Mouse (Mus musculus): ENCODE results near the gene Mcub. TPM values are rescaled to one million over a fixed set of nuclear protein-coding genes. Genes with fewer than 3 reads are reported as not detected.

Gene Mcub
- polyA plus RNA-seq, 1 experiment from 2014 or later: 3.4 TPM

GRCm38 (mm10) chr3:129987297-129987696, 17.3 kb upstream of the Mcub start:
- Histone ChIP-seq H3K36me3 (ENCODE audit: control insufficient read depth, insufficient read depth, low read length) (peaks cover 81% of the 10 kb centered on the region), H3K9ac (replicated peaks; ENCODE audit: low read depth, low read length) (no peak overlapping the region), H3K4me3 (ENCODE audit: low read depth, low read length) (no peak overlapping the region), H3K4me1 (ENCODE audit: control insufficient read depth, insufficient read depth, low read length) (no peaks in the 10 kb centered on the region), H3K27me3 (ENCODE audit: control insufficient read depth, insufficient read depth, low read length) (no peaks in the 10 kb centered on the region), H3K9me3 (ENCODE audit: control insufficient read depth, low read depth, low read length) (no peaks in the 10 kb centered on the region), H3K27ac (ENCODE audit: low read length) (no peak overlapping the region), H3K4me2 (replicated peaks; ENCODE audit: low read depth, low read length) (no peak overlapping the region)
- ATAC-seq (ENCODE audit: insufficient number of reproducible peaks, insufficient read depth, low FRiP score, low read depth): no peak
- 90% methylated on average over 13 of the region's 13 CpGs for WGBS

GRCm38 (mm10) chr3:129985335-129985734, 15.3 kb upstream of the Mcub start:
- no peak overlapping the region for H3K27ac ChIP-seq (ENCODE audit: low read length)
- H3K9ac ChIP-seq (replicated peaks; ENCODE audit: low read depth, low read length): no peak overlapping the region
- 90% methylated on average over 4 of the region's 4 CpGs for WGBS
- H3K9me3 ChIP-seq (ENCODE audit: control insufficient read depth, low read depth, low read length): no peaks in the 10 kb centered on the region
- H3K4me3 ChIP-seq (ENCODE audit: low read depth, low read length): no peak overlapping the region
- ATAC-seq (ENCODE audit: insufficient number of reproducible peaks, insufficient read depth, low FRiP score, low read depth): no peak
- no peaks in the 10 kb centered on the region for H3K4me1 ChIP-seq (ENCODE audit: control insufficient read depth, insufficient read depth, low read length)
- peaks cover 66% of the 10 kb centered on the region for H3K36me3 ChIP-seq (ENCODE audit: control insufficient read depth, insufficient read depth, low read length)
- H3K4me2 ChIP-seq (replicated peaks; ENCODE audit: low read depth, low read length): no peak overlapping the region
- no peaks in the 10 kb centered on the region for H3K27me3 ChIP-seq (ENCODE audit: control insufficient read depth, insufficient read depth, low read length)

- Histone ChIP-seq H3K27ac (ENCODE audit: low read length) (no peak overlapping the region), H3K9me3 (ENCODE audit: control insufficient read depth, low read depth, low read length) (no peaks in the 10 kb centered on the region), H3K4me1 (ENCODE audit: control insufficient read depth, insufficient read depth, low read length) (no peaks in the 10 kb centered on the region), H3K27me3 (ENCODE audit: control insufficient read depth, insufficient read depth, low read length) (no peaks in the 10 kb centered on the region), H3K4me3 (ENCODE audit: low read depth, low read length) (no peak overlapping the region), H3K4me2 (replicated peaks; ENCODE audit: low read depth, low read length) (no peak overlapping the region), H3K36me3 (ENCODE audit: control insufficient read depth, insufficient read depth, low read length) (peaks cover 61% of the 10 kb centered on the region), H3K9ac (replicated peaks; ENCODE audit: low read depth, low read length) (no peak overlapping the region)
- 92% methylated on average over 5 of the region's 5 CpGs for WGBS
- no peak for ATAC-seq (ENCODE audit: insufficient number of reproducible peaks, insufficient read depth, low FRiP score, low read depth)
Observed at GRCm38 (mm10) chr3:129984797-129985196, 14.8 kb upstream of the Mcub start.

- ATAC-seq (ENCODE audit: insufficient number of reproducible peaks, insufficient read depth, low FRiP score, low read depth): no peak
- Histone ChIP-seq H3K4me1 (ENCODE audit: control insufficient read depth, insufficient read depth, low read length) (no peaks in the 10 kb centered on the region), H3K4me3 (ENCODE audit: low read depth, low read length) (no peak overlapping the region), H3K27ac (ENCODE audit: low read length) (no peak overlapping the region), H3K9ac (replicated peaks; ENCODE audit: low read depth, low read length) (no peak overlapping the region), H3K27me3 (ENCODE audit: control insufficient read depth, insufficient read depth, low read length) (no peaks in the 10 kb centered on the region), H3K36me3 (ENCODE audit: control insufficient read depth, insufficient read depth, low read length) (peaks cover 38% of the 10 kb centered on the region), H3K4me2 (replicated peaks; ENCODE audit: low read depth, low read length) (no peak overlapping the region), H3K9me3 (ENCODE audit: control insufficient read depth, low read depth, low read length) (no peaks in the 10 kb centered on the region)
- WGBS: 50% methylated on average over 5 of the region's 5 CpGs
Observed at GRCm38 (mm10) chr3:129982271-129982670, 12.3 kb upstream of the Mcub start.

GRCm38 (mm10) chr3:129981756-129982155, 11.8 kb upstream of the Mcub start:
- H3K27me3 ChIP-seq (ENCODE audit: control insufficient read depth, insufficient read depth, low read length): no peaks in the 10 kb centered on the region
- no peak overlapping the region for H3K4me3 ChIP-seq (ENCODE audit: low read depth, low read length)
- H3K9me3 ChIP-seq (ENCODE audit: control insufficient read depth, low read depth, low read length): no peaks in the 10 kb centered on the region
- H3K9ac ChIP-seq (replicated peaks; ENCODE audit: low read depth, low read length): no peak overlapping the region
- H3K27ac ChIP-seq (ENCODE audit: low read length): no peak overlapping the region
- H3K4me2 ChIP-seq (replicated peaks; ENCODE audit: low read depth, low read length): no peak overlapping the region
- no peak for ATAC-seq (ENCODE audit: insufficient number of reproducible peaks, insufficient read depth, low FRiP score, low read depth)
- H3K36me3 ChIP-seq (ENCODE audit: control insufficient read depth, insufficient read depth, low read length): peaks cover 33% of the 10 kb centered on the region
- no peaks in the 10 kb centered on the region for H3K4me1 ChIP-seq (ENCODE audit: control insufficient read depth, insufficient read depth, low read length)
- WGBS: 70% methylated on average over 11 of the region's 11 CpGs

- Histone ChIP-seq H3K36me3 (ENCODE audit: control insufficient read depth, insufficient read depth, low read length) (peaks cover 22% of the 10 kb centered on the region), H3K27ac (ENCODE audit: low read length) (no peak overlapping the region), H3K27me3 (ENCODE audit: control insufficient read depth, insufficient read depth, low read length) (no peaks in the 10 kb centered on the region), H3K4me2 (replicated peaks; ENCODE audit: low read depth, low read length) (no peak overlapping the region), H3K9ac (replicated peaks; ENCODE audit: low read depth, low read length) (no peak overlapping the region), H3K4me3 (ENCODE audit: low read depth, low read length) (no peak overlapping the region), H3K4me1 (ENCODE audit: control insufficient read depth, insufficient read depth, low read length) (no peaks in the 10 kb centered on the region), H3K9me3 (ENCODE audit: control insufficient read depth, low read depth, low read length) (no peaks in the 10 kb centered on the region)
- WGBS: 21% methylated on average over 6 of the region's 6 CpGs
- no peak for ATAC-seq (ENCODE audit: insufficient number of reproducible peaks, insufficient read depth, low FRiP score, low read depth)
Observed at GRCm38 (mm10) chr3:129979510-129979909, 9.5 kb upstream of the Mcub start.

GRCm38 (mm10) chr3:129978716-129979115, 8.7 kb upstream of the Mcub start:
- Histone ChIP-seq H3K27me3 (ENCODE audit: control insufficient read depth, insufficient read depth, low read length) (no peaks in the 10 kb centered on the region), H3K9me3 (ENCODE audit: control insufficient read depth, low read depth, low read length) (no peaks in the 10 kb centered on the region), H3K36me3 (ENCODE audit: control insufficient read depth, insufficient read depth, low read length) (peaks cover 16% of the 10 kb centered on the region), H3K4me1 (ENCODE audit: control insufficient read depth, insufficient read depth, low read length) (no peaks in the 10 kb centered on the region), H3K9ac (replicated peaks; ENCODE audit: low read depth, low read length) (no peak overlapping the region), H3K4me2 (replicated peaks; ENCODE audit: low read depth, low read length) (no peak overlapping the region), H3K27ac (ENCODE audit: low read length) (no peak overlapping the region), H3K4me3 (ENCODE audit: low read depth, low read length) (no peak overlapping the region)
- WGBS: 89% methylated on average over 9 of the region's 9 CpGs
- no peak for ATAC-seq (ENCODE audit: insufficient number of reproducible peaks, insufficient read depth, low FRiP score, low read depth)

GRCm38 (mm10) chr3:129976317-129976716, 6.3 kb upstream of the Mcub start:
- no peaks in the 10 kb centered on the region for H3K36me3 ChIP-seq (ENCODE audit: control insufficient read depth, insufficient read depth, low read length)
- H3K4me3 ChIP-seq (ENCODE audit: low read depth, low read length): no peak overlapping the region
- H3K9ac ChIP-seq (replicated peaks; ENCODE audit: low read depth, low read length): no peak overlapping the region
- H3K27ac ChIP-seq (ENCODE audit: low read length): no peak overlapping the region
- no peaks in the 10 kb centered on the region for H3K4me1 ChIP-seq (ENCODE audit: control insufficient read depth, insufficient read depth, low read length)
- no peaks in the 10 kb centered on the region for H3K9me3 ChIP-seq (ENCODE audit: control insufficient read depth, low read depth, low read length)
- 80% methylated on average over 5 of the region's 5 CpGs for WGBS
- H3K4me2 ChIP-seq (replicated peaks; ENCODE audit: low read depth, low read length): no peak overlapping the region
- H3K27me3 ChIP-seq (ENCODE audit: control insufficient read depth, insufficient read depth, low read length): no peaks in the 10 kb centered on the region
- no peak for ATAC-seq (ENCODE audit: insufficient number of reproducible peaks, insufficient read depth, low FRiP score, low read depth)

Measured in stomach, embryonic 14.5 days (tissue).